Mouse (Mus musculus) hematopoietic stem cell, adult 5-6 weeks (primary cell): ENCODE measurements at regions not wholly inside any gene's neighbourhood (a gene's known extent, or its start where the extent isn't known, plus 50 kb on each side); places are given as distances from the start of the nearest gene placed in this dataset.
A peak's percentile ranks its signal among the peaks of the same experiment; 100 is the strongest.

Experiments
- ATAC-seq, 2 experiments: fragments of 125-278 bp in 1 of 2; replicated peaks in 1 of 2; 2 replicates each; pipeline ENCODE4 v1.8.0; 2016 to 2017; ENCODE audit warnings: inconsistent platforms in 2 of 2, mild to moderate bottlenecking in 2 of 2, moderate number of reproducible peaks in 2 of 2, low read depth in 1 of 2, moderate TSS enrichment in 1 of 2; ENCODE audit not compliant: low FRiP score in 2 of 2, poor library complexity in 2 of 2, severe bottlenecking in 2 of 2, insufficient read depth in 1 of 2, low TSS enrichment in 1 of 2

- ATAC-seq: no peak
Observed at GRCm38 (mm10) chr19:28732998-28733397, 53.1 kb upstream of the Glis3 start.

DNA sequence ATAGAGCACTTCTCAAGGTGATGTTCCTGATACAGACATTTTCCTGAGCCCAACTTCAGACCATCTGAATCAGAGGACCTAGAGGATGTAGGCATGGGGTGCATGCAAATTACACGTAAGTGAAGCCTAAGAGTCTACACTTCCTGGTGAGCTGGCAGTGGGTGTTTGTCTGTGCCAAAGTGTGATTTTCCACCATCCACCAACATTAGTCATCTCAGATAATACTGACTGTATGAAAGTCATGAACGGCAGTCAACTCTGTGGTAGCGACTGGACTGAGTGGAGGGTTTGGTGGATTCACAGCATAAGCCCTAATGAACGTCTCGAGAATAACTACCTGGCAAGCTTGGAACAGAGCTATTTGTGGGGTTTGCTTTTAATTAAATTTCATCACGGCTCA, 53.9 kb upstream of the Glis3 start:
- no peak for ATAC-seq

GRCm38 (mm10) chr19:28743176-28743793, 63.4 kb upstream of the Glis3 start:
- ATAC-seq: peak in 1 of 2 experiments; percentile 21; a peak in 2 of 4 replicates

GRCm38 (mm10) chr19:28745105-28745504, 65.2 kb upstream of the Glis3 start:
- no peak for ATAC-seq

DNA sequence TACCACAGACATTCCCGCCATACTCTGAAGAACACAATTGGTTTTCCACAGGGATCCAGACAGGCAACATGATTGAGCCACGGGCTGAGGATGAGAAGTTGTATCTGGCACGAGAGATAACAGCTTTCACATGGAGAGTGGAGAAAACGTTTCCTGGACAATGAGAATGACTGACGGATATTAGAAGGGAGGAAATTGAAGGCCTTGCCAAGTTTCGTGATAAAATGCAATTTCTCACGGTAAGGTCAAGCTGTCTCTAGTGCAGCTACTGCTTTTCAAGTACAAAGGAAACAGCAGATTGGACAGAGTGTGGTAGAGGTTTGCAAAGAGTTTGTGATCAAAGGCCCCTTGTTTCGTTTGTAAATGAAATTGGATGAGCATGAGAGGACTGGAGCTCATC, 65.7 kb upstream of the Glis3 start:
- no peak for ATAC-seq

DNA sequence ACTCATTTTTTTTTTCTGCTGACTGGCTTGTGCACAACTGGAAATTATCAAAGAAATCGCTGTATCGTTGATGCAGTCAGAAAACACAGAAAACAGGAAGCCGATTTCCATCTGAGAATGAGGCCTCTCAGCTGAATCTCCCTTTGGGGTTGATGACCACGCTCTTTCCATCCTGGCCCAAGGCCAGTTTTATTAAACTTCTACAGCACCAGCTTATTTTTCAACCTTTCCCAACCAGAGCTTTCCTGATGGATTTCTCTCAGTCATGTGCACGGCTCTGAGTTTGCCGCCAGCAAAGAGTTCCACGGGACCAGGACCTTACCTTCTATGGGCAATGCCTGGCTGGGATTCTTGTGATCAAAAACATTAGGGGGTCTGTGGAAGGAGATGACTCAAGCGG, 71.2 kb upstream of the Glis3 start:
- ATAC-seq: no peak

- peak in 1 of 2 experiments; percentile 37; a peak in 1 of 4 replicates for ATAC-seq
Observed at GRCm38 (mm10) chr19:28758854-28759253, 76.0 kb upstream of the Slc1a1 start.

DNA sequence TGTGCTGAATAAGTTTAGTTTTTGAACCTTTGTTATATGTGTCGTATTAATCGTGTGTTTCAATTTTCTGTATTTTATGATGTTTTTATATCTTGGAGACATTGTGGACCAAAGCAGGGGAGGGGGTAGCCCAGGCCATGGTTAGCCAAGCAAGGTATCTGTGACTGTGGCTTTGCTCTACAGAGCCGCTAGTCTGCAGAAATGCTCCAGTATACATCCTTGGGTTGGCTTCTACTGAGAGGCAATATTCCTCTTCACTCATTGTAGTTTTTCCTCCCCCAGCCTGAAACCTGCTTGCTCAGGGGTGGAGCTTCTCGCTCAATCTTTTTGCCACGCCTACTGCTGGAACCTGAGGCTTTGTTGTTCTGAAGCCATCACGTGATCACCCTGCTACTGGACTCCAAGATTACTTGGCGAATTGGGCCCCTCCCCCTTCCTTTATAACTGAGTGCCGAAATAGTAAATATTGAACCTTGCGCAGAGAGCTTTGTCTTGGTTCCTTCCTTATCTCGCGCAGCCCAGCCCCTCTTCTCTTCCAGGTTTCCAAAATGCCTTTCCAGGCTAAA, 70.0 kb upstream of the Slc1a1 start:
- no peak for ATAC-seq

GRCm38 (mm10) chr19:28768218-28768617, 66.6 kb upstream of the Slc1a1 start:
- ATAC-seq: no peak

GRCm38 (mm10) chr19:28770419-28770818, 64.4 kb upstream of the Slc1a1 start:
- ATAC-seq: no peak

- no peak for ATAC-seq
Observed at GRCm38 (mm10) chr19:28771836-28772235, 63.0 kb upstream of the Slc1a1 start.

DNA sequence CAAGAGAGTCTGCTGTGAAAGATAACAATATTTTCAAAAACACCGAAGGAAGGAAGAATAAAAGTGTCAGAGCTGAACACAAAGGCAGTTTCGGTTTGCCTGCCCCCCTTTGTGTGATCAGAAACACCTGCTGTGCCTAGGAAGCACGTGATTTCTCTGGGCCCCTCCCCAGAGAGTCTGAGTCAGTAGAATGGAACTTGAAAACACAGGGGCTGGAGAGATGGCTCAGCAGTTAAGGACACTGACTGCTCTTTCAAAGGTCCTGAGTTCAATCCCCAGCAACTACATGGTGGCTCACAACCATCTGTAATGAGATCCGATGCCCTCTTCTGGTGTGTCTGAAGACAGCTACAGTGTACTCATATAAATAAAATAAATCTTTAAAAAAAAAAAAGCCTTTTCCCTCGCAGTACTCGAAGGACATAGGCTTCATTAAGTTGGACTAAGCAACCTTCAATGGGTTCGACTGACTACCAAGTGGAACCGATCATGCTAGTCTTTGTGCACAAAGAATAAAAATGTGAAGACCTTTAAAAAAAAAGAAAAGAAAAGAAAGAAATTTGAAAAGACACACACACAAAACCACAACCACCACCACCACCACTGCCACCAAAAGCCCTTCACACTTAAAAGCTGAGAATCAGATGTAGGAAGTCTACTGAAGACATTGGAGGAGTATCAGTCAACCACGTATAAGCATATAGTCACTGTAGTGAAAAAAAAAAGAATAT, 61.8 kb upstream of the Slc1a1 start:
- no peak for ATAC-seq

DNA sequence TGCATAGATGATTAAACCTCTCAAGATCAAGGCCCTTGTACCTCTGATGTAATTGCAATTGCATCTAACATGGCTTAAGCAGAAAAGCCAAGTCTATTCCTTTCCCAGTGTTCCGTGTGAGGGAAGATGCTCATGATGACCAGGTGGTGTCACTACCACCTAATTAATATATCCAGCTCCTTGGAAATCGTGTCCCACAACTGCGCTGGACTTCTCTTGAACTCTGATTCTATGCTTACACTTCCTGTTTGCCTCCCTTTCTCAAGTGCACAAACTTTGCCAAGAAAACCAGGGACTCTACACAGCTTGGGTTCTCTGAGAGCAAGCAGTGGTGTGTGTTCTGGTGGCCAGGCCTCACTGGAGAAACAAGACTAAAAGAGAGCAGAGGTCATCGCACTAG, 58.0 kb upstream of the Slc1a1 start:
- no peak for ATAC-seq

DNA sequence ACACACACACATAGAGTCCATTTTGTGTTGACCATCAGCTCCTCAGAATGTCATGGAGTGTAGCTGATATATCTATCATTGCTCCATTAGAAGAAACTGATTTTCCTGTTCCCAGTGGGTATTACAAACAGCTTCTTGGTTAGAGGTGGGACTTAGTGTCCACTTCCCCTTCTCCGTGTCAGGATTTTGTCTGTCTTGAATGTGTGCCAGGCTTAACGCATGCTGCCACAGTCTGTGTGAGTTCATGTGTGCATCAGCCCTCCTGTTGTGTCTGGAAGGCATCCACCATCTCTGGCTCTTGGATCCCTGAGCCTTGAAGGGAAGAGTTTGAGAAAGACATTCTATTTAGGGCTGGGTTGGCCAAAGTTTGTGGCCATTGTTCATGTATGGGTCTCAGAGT, 57.2 kb upstream of the Slc1a1 start:
- ATAC-seq: no peak; a peak in 1 of 4 replicates

DNA sequence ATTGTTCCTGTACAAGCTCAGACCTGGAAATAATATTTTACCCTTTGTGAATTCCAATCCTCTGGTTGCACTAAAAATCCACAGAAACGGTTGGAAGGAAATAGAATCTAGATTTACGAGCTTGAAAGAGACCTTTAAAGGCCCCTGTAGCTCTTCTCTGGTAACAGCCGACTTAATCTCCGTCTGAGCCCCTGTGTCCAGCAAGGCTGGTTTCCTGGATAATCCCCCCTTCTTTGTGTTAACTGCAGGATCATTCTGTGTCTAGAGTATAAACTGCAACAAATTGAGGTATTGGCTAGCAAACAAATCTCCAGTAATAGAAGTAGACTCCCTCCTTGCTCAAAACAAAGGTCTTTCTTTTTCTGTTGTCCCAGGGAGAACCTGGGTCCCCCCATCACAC, 56.5 kb upstream of the Slc1a1 start:
- no peak for ATAC-seq

DNA sequence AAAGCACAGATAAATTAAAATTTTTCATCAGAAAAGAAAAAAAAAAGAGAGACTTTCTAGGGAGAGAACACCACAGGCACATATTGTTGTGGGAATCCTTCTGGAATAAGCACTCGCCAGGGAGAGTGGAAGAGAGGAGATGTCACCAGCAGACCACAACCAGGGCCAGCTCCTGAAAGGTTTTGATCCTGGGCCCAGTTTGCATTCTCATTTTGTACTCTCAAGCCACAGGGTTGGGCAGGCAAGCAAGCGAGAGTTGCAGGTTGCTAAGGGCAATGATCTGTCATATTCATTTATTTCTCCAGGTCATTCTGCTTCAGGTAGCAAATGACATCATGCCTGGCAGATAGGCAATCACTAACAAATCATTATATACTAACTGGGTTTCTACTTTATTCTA, 52.9 kb upstream of the Slc1a1 start:
- no peak for ATAC-seq
